Mouse (Mus musculus) embryonic facial prominence, embryonic 13.5 days (tissue): ENCODE measurements around the gene Tnks2. TPM values are rescaled to one million over a fixed set of nuclear protein-coding genes. Genes with fewer than 3 reads are reported as not detected.
"Not testable (repeated sequence)": the region's sequence is repeated elsewhere in the genome, so short reads cannot be mapped to it uniquely, and the experiment has no call there.

Experiments used
- ATAC-seq: fragments of 200-750 bp; cut with Nextera tagmentation; 2 replicates; pipeline ENCODE4 v1.8.0; 2017; ENCODE audit warnings: low read depth; ENCODE audit not compliant: insufficient number of reproducible peaks, insufficient read depth, low FRiP score, low TSS enrichment
- H3K27ac ChIP-seq: fragments of 300-500 bp; sonication (generic); 2 replicates; pipeline ENCODE4 v1.5.1; 2015; ENCODE audit warnings: moderate library complexity, mild to moderate bottlenecking, inconsistent platforms
- H3K27me3 ChIP-seq: fragments of 300-500 bp; sonication (generic); 2 replicates; pipeline ENCODE4 v1.6.1; 2015; ENCODE audit warnings: mild to moderate bottlenecking, inconsistent platforms
- H3K36me3 ChIP-seq: fragments of 300-500 bp; sonication (generic); 2 replicates; pipeline ENCODE4 v1.6.1; 2015; ENCODE audit warnings: mild to moderate bottlenecking, inconsistent platforms
- H3K4me1 ChIP-seq: fragments of 300-500 bp; sonication (generic); 2 replicates; pipeline ENCODE4 v1.6.1; 2015; ENCODE audit warnings: inconsistent platforms
- H3K4me2 ChIP-seq: fragments of 300-500 bp; sonication (generic); 2 replicates; pipeline ENCODE4 v1.6.1; 2015; ENCODE audit warnings: moderate library complexity, mild to moderate bottlenecking, inconsistent platforms
- H3K4me3 ChIP-seq: fragments of 300-500 bp; sonication (generic); 2 replicates; pipeline ENCODE4 v1.5.1; 2015; ENCODE audit warnings: mild to moderate bottlenecking, inconsistent platforms
- H3K9ac ChIP-seq: fragments of 300-500 bp; sonication (generic); 2 replicates; pipeline ENCODE4 v1.6.1; 2015; ENCODE audit warnings: mild to moderate bottlenecking, inconsistent platforms
- H3K9me3 ChIP-seq: fragments of 300-500 bp; sonication (generic); 2 replicates; pipeline ENCODE4 v1.6.1; 2016; ENCODE audit warnings: inconsistent platforms
- WGBS: fragments of 180-500 bp; shearing (Covaris S2); methylation state at CpG from one replicate; pipeline ENCODE4 v1.1.7; 2015; ENCODE audit warnings: mixed read lengths; 5-methylcytosine and 5-hydroxymethylcytosine counted together
- polyA plus RNA-seq: library from polyadenylated mRNA; unstranded; fragments of >200 nt; fragmentation: Nextera tagmentation; extraction: Ambion mirVana; gene quantifications from 2 replicates; pipeline ENCODE4 v1.2.1, GENCODE M21; 2015

Gene Tnks2
- polyA plus RNA-seq, 1 experiment from 2014 or later = 46.3 TPM

DNA sequence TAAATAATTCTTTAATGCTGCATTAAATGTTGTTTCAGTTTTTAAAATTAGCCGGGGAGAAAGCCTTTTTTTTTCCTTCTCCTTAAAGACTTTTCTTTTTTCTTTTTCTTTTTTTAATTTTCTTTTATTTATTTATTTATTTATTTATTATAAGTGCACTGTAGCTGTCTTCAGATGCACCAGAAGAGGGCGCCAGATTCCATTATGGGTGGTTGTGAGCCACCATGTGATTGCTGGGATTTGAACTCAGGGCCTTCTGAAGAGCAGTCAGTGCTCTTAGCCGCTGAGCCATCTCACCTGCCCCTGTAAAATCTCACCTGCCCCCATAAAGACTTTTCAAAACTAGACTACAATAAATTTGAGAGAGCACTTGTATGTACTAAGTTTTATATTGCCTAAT is 34.6 kb downstream of the Tnks2 start:
- H3K27ac ChIP-seq, H3K4me1 ChIP-seq, H3K27me3 ChIP-seq, H3K4me3 ChIP-seq, ATAC-seq, H3K4me2 ChIP-seq, H3K9me3 ChIP-seq, H3K9ac ChIP-seq: not testable (repeated sequence)
- peaks cover 78% of the 10 kb centered on the region for H3K36me3 ChIP-seq
- WGBS = 81% methylated on average over 3 of the region's 3 CpGs

DNA sequence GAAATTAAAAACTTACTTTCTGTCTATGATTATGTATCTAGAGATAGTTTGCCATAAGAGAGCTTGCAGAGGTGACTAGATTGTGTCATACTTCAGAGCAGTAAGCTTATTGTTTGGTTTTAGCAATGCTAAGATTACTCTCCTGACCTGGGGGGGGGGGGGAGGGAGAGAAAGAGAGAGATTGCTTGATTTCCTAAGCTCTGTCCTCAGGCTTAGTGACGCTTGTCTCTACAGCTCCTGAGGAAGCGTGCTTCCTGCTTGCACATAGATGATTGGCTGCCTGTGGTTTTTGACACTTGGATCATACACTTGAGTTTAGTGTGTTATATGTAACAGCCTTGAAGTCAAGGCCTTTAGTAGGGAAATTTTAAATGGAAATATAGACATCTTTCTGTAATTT is 40.6 kb downstream of the Tnks2 start:
- no peak for ATAC-seq
- H3K9ac ChIP-seq = no peak overlapping the region
- H3K27me3 ChIP-seq = no peaks in the 10 kb centered on the region
- no peak overlapping the region for H3K27ac ChIP-seq
- H3K4me2 ChIP-seq = no peak overlapping the region
- H3K9me3 ChIP-seq = no peaks in the 10 kb centered on the region
- H3K4me3 ChIP-seq = no peak overlapping the region
- WGBS = 70% methylated on average over 2 of the region's 2 CpGs
- peaks cover 76% of the 10 kb centered on the region for H3K36me3 ChIP-seq
- no peaks in the 10 kb centered on the region for H3K4me1 ChIP-seq

DNA sequence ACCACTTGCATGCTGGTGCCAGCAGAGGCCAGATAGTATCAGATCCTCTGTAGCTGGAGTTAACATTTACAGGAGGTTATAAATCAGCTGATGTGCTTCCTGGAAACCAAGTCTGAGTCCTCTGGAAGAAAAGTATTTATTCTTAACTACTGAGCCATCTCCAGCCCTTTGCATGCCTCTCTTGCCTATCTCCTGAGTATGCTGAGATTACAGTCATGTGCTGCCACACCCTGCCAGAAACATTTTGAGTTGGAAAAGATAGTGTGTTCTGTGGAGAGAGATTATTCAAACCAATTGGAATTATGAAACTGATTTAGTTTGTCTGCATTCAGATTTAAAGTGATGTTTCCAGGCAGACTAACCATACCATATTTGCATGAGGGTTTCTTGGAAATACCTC is 43.3 kb downstream of the Tnks2 start:
- H3K9me3 ChIP-seq = no peaks in the 10 kb centered on the region
- H3K27me3 ChIP-seq = no peaks in the 10 kb centered on the region
- no peak for ATAC-seq
- peaks cover 84% of the 10 kb centered on the region for H3K36me3 ChIP-seq
- H3K9ac ChIP-seq = no peak overlapping the region
- H3K4me1 ChIP-seq = no peaks in the 10 kb centered on the region
- H3K4me2 ChIP-seq = no peak overlapping the region
- no peak overlapping the region for H3K27ac ChIP-seq
- no peak overlapping the region for H3K4me3 ChIP-seq

DNA sequence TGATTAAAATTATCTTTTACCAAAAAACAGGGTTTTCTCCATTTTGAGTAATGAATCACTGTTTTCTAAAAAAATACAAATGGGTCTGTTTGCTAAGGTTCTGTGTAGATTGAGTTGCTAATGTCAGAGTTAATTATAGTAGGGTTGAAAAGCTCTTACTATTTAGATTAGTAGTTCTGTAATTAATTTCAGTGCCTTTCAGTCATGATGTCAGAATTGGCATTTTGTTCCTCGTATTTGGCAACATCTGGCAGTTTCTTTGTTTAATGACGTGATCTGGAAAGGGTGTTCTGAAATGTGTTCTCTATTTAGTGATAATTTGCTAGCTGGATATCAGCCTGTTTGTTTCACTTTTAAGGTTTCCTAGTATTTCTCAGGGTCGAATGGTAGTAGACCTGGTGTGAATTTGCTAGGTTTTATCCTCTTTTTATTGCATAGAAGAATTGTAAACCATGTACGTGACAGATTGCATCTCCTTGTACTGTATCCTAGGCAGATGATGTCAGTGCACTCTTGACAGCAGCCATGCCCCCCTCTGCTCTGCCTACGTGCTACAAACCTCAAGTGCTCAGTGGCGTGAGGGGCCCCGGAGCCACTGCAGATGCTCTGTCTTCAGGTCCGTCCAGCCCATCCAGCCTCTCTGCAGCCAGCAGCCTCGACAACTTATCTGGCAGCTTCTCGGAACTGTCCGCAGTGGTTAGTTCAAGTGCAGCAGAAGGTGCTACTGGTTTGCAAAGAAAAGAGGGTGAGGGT is 44.9 kb downstream of the Tnks2 start:
- Histone ChIP-seq H3K4me2 (no peak overlapping the region), H3K9ac (no peak overlapping the region), H3K27ac (no peak overlapping the region), H3K27me3 (no peaks in the 10 kb centered on the region), H3K36me3 (peaks cover 86% of the 10 kb centered on the region), H3K4me1 (no peaks in the 10 kb centered on the region), H3K9me3 (no peaks in the 10 kb centered on the region), H3K4me3 (no peak overlapping the region)
- no peak for ATAC-seq
- 74% methylated on average over 11 of the region's 11 CpGs for WGBS

DNA sequence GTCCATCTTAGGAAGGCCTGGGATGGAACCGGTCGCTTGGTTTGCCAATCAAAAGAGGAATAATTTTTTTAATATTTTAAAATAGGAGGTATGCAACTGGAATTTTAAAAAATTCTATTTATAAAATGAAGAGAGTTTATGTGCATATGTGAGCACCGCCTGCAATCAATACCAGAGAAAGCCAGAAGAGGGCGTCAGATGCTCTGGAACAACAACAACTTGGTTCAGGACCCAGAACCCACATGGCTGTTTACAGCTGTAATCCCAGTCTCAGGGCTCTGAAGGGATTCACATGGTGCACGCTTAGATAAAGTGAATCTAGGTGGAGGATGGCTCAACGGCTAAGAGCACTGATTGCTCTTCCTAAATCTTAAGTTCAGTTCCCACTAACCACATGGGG is 49.1 kb downstream of the Tnks2 start:
- no peak overlapping the region for H3K4me2 ChIP-seq
- H3K9me3 ChIP-seq = no peaks in the 10 kb centered on the region
- H3K4me1 ChIP-seq = no peaks in the 10 kb centered on the region
- ATAC-seq = no peak
- no peaks in the 10 kb centered on the region for H3K27me3 ChIP-seq
- WGBS = 79% methylated on average over 6 of the region's 6 CpGs
- H3K4me3 ChIP-seq = no peak overlapping the region
- H3K9ac ChIP-seq = no peak overlapping the region
- H3K27ac ChIP-seq = no peak overlapping the region
- peaks cover 88% of the 10 kb centered on the region for H3K36me3 ChIP-seq

DNA sequence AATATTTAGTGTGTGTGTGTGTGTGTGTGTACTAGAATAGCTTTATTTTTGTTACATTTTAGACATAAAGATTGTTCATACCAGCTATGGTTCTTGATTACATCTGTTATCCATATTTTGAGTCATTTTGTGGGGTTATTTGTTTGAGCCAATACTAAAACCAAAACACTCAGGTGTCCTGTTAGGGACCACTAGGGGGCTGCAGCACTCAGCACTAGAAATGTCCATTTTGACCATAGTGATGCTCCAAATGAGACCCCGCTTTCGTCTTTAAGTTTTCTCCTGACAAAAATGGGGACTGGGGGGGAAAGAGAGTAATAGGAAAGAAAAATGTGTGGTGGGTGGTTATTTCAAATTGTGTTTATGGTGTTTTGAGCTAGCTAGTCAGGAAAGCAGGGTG is 52.3 kb downstream of the Tnks2 start:
- ATAC-seq = no peak
- Histone ChIP-seq H3K9ac (no peak overlapping the region), H3K27me3 (no peaks in the 10 kb centered on the region), H3K4me3 (no peak overlapping the region), H3K36me3 (peaks cover 93% of the 10 kb centered on the region), H3K9me3 (no peaks in the 10 kb centered on the region), H3K4me1 (no peaks in the 10 kb centered on the region), H3K27ac (no peak overlapping the region), H3K4me2 (no peak overlapping the region)
- WGBS = 82% methylated on average over 2 of the region's 2 CpGs

DNA sequence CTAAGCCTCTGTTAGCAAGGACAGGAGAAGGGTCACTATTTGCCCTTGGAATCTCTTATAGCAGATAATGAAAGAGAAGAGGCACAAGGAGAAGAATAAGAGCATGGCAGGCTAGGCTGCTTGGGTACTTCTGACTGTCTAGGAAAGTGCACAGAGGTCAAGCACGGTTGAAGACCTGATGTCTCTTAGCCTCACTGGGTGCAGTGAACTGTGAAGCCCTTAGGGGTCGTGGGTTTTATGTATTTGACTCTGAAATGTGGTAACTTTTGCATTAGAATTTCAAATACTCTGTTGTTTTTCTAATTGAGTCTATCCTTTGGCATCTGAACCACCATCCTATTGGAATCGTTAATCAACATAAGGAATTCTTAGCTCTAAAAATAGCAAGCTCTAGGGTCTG is 53.7 kb downstream of the Tnks2 start:
- no peaks in the 10 kb centered on the region for H3K4me1 ChIP-seq
- no peak for ATAC-seq
- H3K4me2 ChIP-seq = no peak overlapping the region
- H3K9me3 ChIP-seq = no peaks in the 10 kb centered on the region
- H3K36me3 ChIP-seq = peaks cover 87% of the 10 kb centered on the region
- no peak overlapping the region for H3K9ac ChIP-seq
- no peak overlapping the region for H3K27ac ChIP-seq
- H3K27me3 ChIP-seq = no peaks in the 10 kb centered on the region
- no peak overlapping the region for H3K4me3 ChIP-seq
- 80% methylated on average over 3 of the region's 3 CpGs for WGBS

DNA sequence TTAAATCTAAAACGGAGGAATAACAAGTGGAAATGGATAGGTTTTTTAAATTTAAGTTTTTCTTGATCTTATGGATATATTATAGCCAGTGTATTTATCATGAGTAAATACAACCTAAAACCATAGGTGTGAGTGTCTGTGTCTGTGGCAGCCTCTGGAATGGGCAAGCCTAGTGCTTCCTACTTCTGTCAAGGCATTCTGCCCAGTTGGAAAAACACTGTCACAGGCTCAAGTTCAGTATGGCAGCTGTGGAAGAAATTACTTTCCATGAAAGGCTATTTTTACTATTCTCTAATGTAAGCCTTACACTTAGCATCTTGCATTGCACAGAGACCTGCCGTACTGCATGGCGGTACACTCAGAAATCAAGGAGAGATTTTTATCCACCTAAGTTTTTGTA is 57.7 kb downstream of the Tnks2 start:
- H3K36me3 ChIP-seq = peaks cover 68% of the 10 kb centered on the region
- H3K27me3 ChIP-seq = no peaks in the 10 kb centered on the region
- no peak for ATAC-seq
- H3K9me3 ChIP-seq = no peaks in the 10 kb centered on the region
- no peak overlapping the region for H3K27ac ChIP-seq
- WGBS = 86% methylated on average over 3 of the region's 3 CpGs
- no peak overlapping the region for H3K4me3 ChIP-seq
- H3K4me2 ChIP-seq = no peak overlapping the region
- peaks cover 2% of the 10 kb centered on the region for H3K4me1 ChIP-seq
- no peak overlapping the region for H3K9ac ChIP-seq

DNA sequence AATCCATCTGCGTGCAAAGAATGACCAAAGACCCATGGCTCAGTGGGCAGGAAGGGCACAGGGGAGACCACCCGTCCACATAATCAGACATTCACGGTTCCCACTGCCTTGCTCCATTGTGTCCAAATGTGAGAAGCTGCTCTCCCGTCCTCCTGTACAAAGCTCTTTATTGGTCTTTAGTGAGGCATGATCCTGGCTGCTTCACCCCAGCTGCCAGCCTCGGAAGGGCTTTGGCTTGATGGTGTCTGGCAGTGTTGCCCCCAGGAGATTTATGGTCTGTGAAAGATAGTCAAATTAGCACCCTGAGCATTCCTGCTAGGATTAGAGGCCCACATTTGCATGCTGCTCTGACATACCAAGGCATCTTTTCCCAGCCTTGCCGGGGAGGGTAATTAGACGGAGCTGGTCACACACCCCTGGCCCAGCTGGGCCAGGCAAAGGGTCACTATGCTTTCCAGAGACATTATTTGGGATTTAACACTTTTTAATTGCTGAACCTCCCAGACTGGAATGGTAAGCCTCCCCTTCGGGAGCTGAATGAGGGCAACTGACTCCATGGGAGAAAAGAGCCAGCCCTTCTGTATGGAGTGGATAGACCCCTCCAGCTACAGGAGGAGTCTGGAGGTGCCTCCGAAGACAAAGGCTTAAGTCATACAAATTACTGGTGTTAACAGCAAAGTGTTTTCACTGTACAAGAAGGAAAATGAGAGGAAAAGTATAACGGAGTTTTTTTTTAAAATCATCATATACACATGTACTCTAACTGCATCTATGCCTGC is 62.9 kb downstream of the Tnks2 start:
- Histone ChIP-seq H3K4me2 (no peak overlapping the region), H3K4me3 (no peak overlapping the region), H3K9me3 (no peaks in the 10 kb centered on the region), H3K9ac (no peak overlapping the region), H3K27ac (no peak overlapping the region), H3K36me3 (peaks cover 19% of the 10 kb centered on the region), H3K4me1 (peaks cover 7% of the 10 kb centered on the region), H3K27me3 (no peaks in the 10 kb centered on the region)
- 23% methylated on average over 10 of the region's 10 CpGs for WGBS
- no peak for ATAC-seq

DNA sequence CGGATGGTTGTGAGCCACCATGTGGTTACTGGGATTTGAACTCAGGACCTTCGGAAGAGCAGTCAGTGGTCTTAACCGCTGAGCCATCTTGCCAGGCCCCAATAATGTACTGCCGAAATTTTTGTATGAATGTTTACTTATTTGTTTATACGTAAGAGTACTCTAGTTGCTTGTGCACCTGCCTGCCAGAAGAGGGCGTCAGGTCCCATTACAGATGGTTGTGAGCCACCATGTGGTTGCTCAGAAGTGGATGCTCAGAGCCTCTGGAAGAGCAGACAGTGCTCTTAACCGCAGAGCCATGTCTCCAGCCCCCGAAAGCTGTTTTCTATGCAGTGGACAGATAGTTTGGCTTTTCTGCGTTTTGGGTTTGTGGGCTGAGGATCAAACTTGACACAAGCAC is 63.7 kb downstream of the Tnks2 start:
- peaks cover 7% of the 10 kb centered on the region for H3K4me1 ChIP-seq
- no peak overlapping the region for H3K27ac ChIP-seq
- H3K4me2 ChIP-seq = no peak overlapping the region
- 44% methylated on average over 9 of the region's 9 CpGs for WGBS
- no peak overlapping the region for H3K4me3 ChIP-seq
- no peaks in the 10 kb centered on the region for H3K9me3 ChIP-seq
- H3K27me3 ChIP-seq = no peaks in the 10 kb centered on the region
- peaks cover 18% of the 10 kb centered on the region for H3K36me3 ChIP-seq
- ATAC-seq = no peak
- no peak overlapping the region for H3K9ac ChIP-seq

DNA sequence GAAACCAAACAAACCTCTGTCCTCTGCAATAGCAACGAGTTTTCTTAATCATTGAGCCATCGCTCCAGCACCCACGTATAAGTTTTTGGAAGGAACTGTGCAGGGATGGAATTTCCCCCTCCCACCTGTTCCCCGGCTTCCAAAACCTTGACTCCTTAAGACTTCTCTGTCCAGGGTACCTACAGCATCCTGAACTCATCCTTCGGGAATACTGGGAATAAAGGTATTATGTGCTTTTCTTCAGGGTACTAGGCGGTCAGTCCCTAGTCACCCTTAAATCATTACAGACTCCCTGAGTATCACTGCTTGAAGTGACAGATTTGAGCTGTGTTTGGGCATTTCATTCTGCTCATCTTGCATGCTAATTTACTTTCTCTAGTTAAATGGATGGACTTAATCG is 69.3 kb downstream of the Tnks2 start:
- H3K9ac ChIP-seq = no peak overlapping the region
- ATAC-seq = no peak

More for the DNA sequence above, 69.3 kb downstream of the Tnks2 start:
- H3K9me3 ChIP-seq = no peaks in the 10 kb centered on the region
- H3K27me3 ChIP-seq = no peaks in the 10 kb centered on the region
- H3K4me2 ChIP-seq = peak overlapping the region; percentile 84
- H3K4me3 ChIP-seq = peak overlapping the region; percentile 58
- H3K36me3 ChIP-seq = no peaks in the 10 kb centered on the region
- peaks cover 5% of the 10 kb centered on the region; the same call in 1 of the 2 replicates for H3K4me1 ChIP-seq
- H3K27ac ChIP-seq = no peak overlapping the region
- WGBS = 35% methylated on average over 7 of the region's 7 CpGs
